In genomic region chr11:84368902-84369301, GRCm38 (mm10) we compare ENCODE assay signal across 24 mouse cellular contexts.
"Had no signal": no experiment of that assay in that cellular context is flagged by ENCODE, and none has a peak within 500 bp of the region (broad histone marks: within the 10 kb centered on the region; RNA-seq: fewer than 3 reads in every experiment).

No protein-coding gene starts in this region.

- DNase-seq: gastrocnemius, adult 2 months; gastrocnemius, postnatal 10 days; gastrocnemius, postnatal 25 days; heart, adult 2 months; heart, postnatal 10 days; heart, postnatal 4 days; kidney, adult 11 months; kidney, adult 2 months; kidney, adult 9 months; kidney, postnatal 10 days; kidney, postnatal 25 days; kidney, postnatal 4 days; liver had no signal

- H3K9ac ChIP-seq: hindbrain, embryonic 12.5 days; hindbrain, embryonic 14.5 days; limb, embryonic 12.5 days had no signal

- H3K27ac ChIP-seq: gastrocnemius, adult 2 months; heart, adult 2 months; hindbrain, embryonic 10.5 days; hindbrain, embryonic 12.5 days; layer of hippocampus, adult 2 months; left cerebral cortex, adult 2 months; limb, embryonic 10.5 days; limb, embryonic 12.5 days had no signal

- H3K27me3 ChIP-seq: hindbrain, embryonic 12.5 days; limb, embryonic 12.5 days had no signal

- H3K4me1 ChIP-seq: hindbrain, embryonic 10.5 days; hindbrain, embryonic 12.5 days; limb, embryonic 10.5 days; limb, embryonic 12.5 days had no signal

- H3K4me3 ChIP-seq: gastrocnemius, adult 2 months; heart, adult 2 months; hindbrain, embryonic 10.5 days; hindbrain, embryonic 12.5 days; layer of hippocampus, adult 2 months; left cerebral cortex, adult 2 months; limb, embryonic 10.5 days; limb, embryonic 12.5 days had no signal

- H3K4me2 ChIP-seq: heart, embryonic 11.5 days; hindbrain, embryonic 12.5 days; hindbrain, embryonic 14.5 days; limb, embryonic 12.5 days; liver, embryonic 11.5 days had no signal

- ATAC-seq: hindbrain, embryonic 16.5 days; intestine, embryonic 16.5 days had no signal

- H3K9me3 ChIP-seq: hindbrain, embryonic 10.5 days; hindbrain, embryonic 12.5 days; limb, embryonic 10.5 days; limb, embryonic 12.5 days had no signal
